Mouse (Mus musculus): ENCODE measurements around the gene Hpca. TPM values are rescaled to one million over a fixed set of nuclear protein-coding genes. Genes with fewer than 3 reads are reported as not detected.

The Hpca gene
- 0.05 TPM in 1 of 2 replicates, not detected in the other for polyA plus RNA-seq (2012; rRNA removed)

DNA sequence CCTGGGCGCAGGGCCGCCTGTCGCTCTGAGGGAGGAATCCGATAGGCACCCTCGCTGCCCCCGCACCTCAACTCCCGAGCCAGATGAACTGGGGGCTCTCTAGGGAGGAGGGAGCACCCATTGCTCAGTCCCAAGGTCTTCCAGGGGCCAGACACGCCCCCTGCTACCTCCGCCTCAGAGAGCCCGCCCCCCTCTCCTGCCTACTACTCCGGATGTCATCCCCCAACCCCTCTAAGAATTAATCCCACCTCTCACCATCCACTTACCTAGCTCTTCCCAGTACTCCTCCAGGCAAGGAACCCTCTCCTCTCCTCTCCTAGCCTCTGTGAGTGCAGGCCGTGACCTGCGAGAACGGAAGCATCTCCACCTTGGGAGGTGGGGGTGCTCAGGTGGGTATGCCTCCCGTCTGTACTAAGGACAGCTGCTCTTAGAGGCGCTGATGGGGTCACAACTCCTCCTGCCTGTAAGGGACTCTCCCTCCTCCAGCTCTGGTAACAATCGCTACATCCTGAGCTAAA lies at the start of gene Hpca:
Gene Hpca, minus strand, starts transcription at position 468 of the 518 bp plus-strand sequence.
- Histone ChIP-seq H3K4me3 (ENCODE audit: extremely low read depth, insufficient read depth, insufficient read length) (no peak within 1 kb of the TSS; the same call in 1 of the 2 replicates), H3K36me3 (ENCODE audit: control insufficient read depth, insufficient read depth, low read length) (no peaks in the 10 kb centered on the region), H3K27ac (ENCODE audit: insufficient read depth, low read length) (no peak within 1 kb of the TSS), H3K4me1 (ENCODE audit: control insufficient read depth, insufficient read depth, insufficient read length) (no peaks in the 10 kb centered on the region; the same call in 1 of the 2 replicates), H3K27me3 (ENCODE audit: control insufficient read depth, insufficient read depth, low read length) (peaks cover 20% of the 10 kb centered on the region)
- no peak for DNase-seq (ENCODE audit: low read depth in 1 of 2, low spot score in 2 of 2)
- 14% methylated on average over 17 of the region's 17 CpGs for WGBS
- TF ChIP-seq POLR2A (IDR thresholded peaks at IDR 0.05; ENCODE audit: low read depth, low read length) = no peak
- TF ChIP-seq CTCF (IDR thresholded peaks at IDR 0.05; ENCODE audit: extremely low read depth, insufficient read depth, insufficient read length, insufficient replicate concordance) = no peak

DNA sequence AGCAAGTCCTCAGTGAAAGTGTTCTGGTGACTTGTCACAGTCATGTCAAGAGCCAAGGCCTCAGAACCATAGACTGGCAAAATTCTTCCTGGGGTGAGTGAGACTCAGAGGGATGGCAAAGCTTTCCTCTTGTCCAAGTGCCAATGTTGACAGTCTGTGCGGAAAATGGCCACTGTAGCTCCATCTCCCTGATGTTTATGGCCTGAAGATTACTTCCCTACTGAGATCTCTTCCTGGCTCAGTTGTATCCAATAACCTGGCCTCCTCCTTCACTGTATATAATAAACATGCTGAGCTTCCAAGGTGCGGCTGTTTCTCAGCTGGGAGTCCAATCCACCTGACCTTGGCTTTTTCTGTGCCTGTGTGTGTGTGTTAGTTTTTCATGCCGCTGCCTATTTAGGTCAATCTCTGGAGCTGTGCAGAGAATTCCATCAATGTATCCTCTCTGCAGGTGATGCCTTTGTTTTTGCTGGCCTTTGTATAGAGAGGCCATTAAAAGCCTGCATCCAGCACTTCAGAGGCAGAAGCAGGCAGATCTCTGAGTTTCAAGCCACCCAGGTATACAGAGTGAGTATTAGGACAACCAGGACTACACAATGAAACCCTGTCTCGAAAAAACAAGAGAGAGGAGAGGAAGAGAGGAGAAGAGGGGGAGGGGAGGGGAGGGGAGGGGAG lies 39.9 kb upstream of the Hpca start:
- no peak for DNase-seq (ENCODE audit: low read depth in 1 of 2, low spot score in 2 of 2)
- H3K4me3 ChIP-seq (ENCODE audit: extremely low read depth, insufficient read depth, insufficient read length) = no peak overlapping the region
- TF ChIP-seq CTCF (IDR thresholded peaks at IDR 0.05; ENCODE audit: extremely low read depth, insufficient read depth, insufficient read length, insufficient replicate concordance) = no peak
- no peak for TF ChIP-seq POLR2A (IDR thresholded peaks at IDR 0.05; ENCODE audit: low read depth, low read length)
- no peaks in the 10 kb centered on the region for H3K4me1 ChIP-seq (ENCODE audit: control insufficient read depth, insufficient read depth, insufficient read length)
- no peak overlapping the region for H3K27ac ChIP-seq (ENCODE audit: insufficient read depth, low read length)
- H3K27me3 ChIP-seq (ENCODE audit: control insufficient read depth, insufficient read depth, low read length) = no peaks in the 10 kb centered on the region
- WGBS = 92% methylated on average over 4 of the region's 4 CpGs
- peaks cover 13% of the 10 kb centered on the region for H3K36me3 ChIP-seq (ENCODE audit: control insufficient read depth, insufficient read depth, low read length)

DNA sequence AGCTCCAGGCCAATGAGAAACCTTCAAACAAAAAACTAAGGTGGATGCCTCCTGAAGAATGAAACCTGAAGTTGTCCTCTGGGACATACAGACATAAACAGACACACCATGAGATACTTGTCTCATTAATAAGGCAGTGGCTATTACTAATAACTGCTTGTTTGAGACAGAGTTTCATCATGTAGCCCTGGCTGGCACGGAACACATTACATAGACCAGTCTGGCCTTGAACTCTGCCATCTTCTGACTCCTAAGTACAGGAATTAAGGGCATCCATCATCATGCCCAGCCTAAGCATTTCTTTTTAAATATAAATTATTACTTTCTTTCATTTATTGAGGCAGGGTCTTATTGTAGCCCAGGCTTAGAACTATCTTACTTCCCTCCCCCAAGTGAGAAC lies 39.2 kb upstream of the Hpca start:
- 97% methylated on average over 1 of the region's 1 CpGs for WGBS
- Histone ChIP-seq H3K4me3 (ENCODE audit: extremely low read depth, insufficient read depth, insufficient read length) (no peak overlapping the region), H3K27ac (ENCODE audit: insufficient read depth, low read length) (no peak overlapping the region), H3K4me1 (ENCODE audit: control insufficient read depth, insufficient read depth, insufficient read length) (no peaks in the 10 kb centered on the region), H3K27me3 (ENCODE audit: control insufficient read depth, insufficient read depth, low read length) (no peaks in the 10 kb centered on the region), H3K36me3 (ENCODE audit: control insufficient read depth, insufficient read depth, low read length) (peaks cover 13% of the 10 kb centered on the region)
- DNase-seq (ENCODE audit: low read depth in 1 of 2, low spot score in 2 of 2) = no peak
- TF ChIP-seq POLR2A (IDR thresholded peaks at IDR 0.05; ENCODE audit: low read depth, low read length) (no peak), CTCF (IDR thresholded peaks at IDR 0.05; ENCODE audit: extremely low read depth, insufficient read depth, insufficient read length, insufficient replicate concordance) (no peak)

DNA sequence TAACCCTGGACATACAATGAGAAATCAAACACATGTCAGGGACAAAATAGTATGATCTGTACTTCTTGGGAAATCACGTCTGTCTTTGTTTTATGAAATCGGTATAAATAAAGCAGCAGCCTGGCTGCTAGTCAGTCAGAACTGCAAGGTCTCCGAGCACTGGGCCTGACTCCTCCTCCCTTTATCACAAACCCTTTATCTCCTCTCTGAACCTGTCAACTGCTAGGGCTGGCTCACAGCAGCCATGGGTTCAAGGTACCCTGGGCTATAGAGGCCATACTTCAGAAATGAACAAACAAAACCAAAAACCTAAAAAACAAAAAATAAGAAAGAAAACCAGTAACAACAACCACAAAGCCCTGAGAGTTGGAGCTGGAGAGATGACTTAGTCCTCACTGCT lies 36.7 kb upstream of the Hpca start:
- DNase-seq (ENCODE audit: low read depth in 1 of 2, low spot score in 2 of 2) = no peak
- Histone ChIP-seq H3K4me3 (ENCODE audit: extremely low read depth, insufficient read depth, insufficient read length) (no peak overlapping the region), H3K27ac (ENCODE audit: insufficient read depth, low read length) (no peak overlapping the region), H3K36me3 (ENCODE audit: control insufficient read depth, insufficient read depth, low read length) (peaks cover 17% of the 10 kb centered on the region), H3K27me3 (ENCODE audit: control insufficient read depth, insufficient read depth, low read length) (no peaks in the 10 kb centered on the region), H3K4me1 (ENCODE audit: control insufficient read depth, insufficient read depth, insufficient read length) (no peaks in the 10 kb centered on the region)
- 78% methylated on average over 3 of the region's 3 CpGs for WGBS
- TF ChIP-seq POLR2A (IDR thresholded peaks at IDR 0.05; ENCODE audit: low read depth, low read length) (no peak), CTCF (IDR thresholded peaks at IDR 0.05; ENCODE audit: extremely low read depth, insufficient read depth, insufficient read length, insufficient replicate concordance) (no peak)

DNA sequence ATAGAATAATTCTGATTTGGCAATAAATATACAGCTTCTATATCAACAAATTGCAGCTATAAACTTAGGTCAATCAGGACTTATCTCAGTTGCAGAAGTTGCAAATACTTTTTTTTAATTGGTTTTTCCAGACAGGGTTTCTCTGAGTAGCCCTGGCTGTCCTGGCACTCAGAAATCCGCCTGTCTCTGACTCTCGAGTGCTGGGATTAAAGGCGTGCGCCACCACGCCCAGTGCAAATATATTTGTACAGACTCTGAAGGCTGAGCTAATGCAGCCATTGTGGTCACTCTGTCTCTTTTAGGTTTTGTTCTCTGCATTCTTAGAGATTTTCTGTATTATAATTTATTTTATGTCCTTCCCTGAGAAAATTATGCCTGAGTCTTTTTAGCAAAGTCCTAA lies 35.7 kb upstream of the Hpca start:
- 93% methylated on average over 5 of the region's 5 CpGs for WGBS
- no peaks in the 10 kb centered on the region for H3K27me3 ChIP-seq (ENCODE audit: control insufficient read depth, insufficient read depth, low read length)
- TF ChIP-seq POLR2A (IDR thresholded peaks at IDR 0.05; ENCODE audit: low read depth, low read length) (no peak), CTCF (IDR thresholded peaks at IDR 0.05; ENCODE audit: extremely low read depth, insufficient read depth, insufficient read length, insufficient replicate concordance) (no peak)
- no peak for DNase-seq (ENCODE audit: low read depth in 1 of 2, low spot score in 2 of 2)
- no peak overlapping the region for H3K27ac ChIP-seq (ENCODE audit: insufficient read depth, low read length)
- no peak overlapping the region for H3K4me3 ChIP-seq (ENCODE audit: extremely low read depth, insufficient read depth, insufficient read length)
- no peaks in the 10 kb centered on the region for H3K4me1 ChIP-seq (ENCODE audit: control insufficient read depth, insufficient read depth, insufficient read length)
- peaks cover 19% of the 10 kb centered on the region for H3K36me3 ChIP-seq (ENCODE audit: control insufficient read depth, insufficient read depth, low read length)

DNA sequence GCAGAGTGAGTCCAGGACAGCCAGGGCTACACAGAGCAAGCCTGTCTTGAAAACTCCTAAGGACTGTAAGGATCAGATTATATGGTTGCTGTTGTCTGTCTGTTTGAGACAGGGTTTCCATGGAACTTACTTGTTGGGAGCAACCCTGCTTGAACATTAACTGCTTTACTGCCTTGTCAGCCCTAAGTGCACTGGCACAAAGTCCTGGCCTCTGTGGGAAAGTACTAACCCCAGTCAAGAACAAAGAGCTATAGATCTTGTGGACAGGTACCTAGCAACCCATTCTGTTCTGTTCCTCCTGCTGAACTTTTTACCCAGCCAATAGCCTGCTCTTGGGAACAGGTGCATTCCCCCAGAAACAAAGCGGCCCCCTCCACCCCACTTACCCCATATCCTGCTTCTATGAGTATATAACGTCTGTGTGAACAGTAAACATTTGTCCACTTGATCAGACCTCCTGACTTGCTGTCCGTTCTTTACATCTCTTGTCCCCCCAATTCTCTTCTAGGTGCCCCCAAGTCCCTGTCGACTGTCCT lies 29.5 kb upstream of the Hpca start:
- WGBS = 87% methylated on average over 4 of the region's 4 CpGs
- no peaks in the 10 kb centered on the region for H3K27me3 ChIP-seq (ENCODE audit: control insufficient read depth, insufficient read depth, low read length)
- no peaks in the 10 kb centered on the region for H3K4me1 ChIP-seq (ENCODE audit: control insufficient read depth, insufficient read depth, insufficient read length)
- no peak overlapping the region for H3K4me3 ChIP-seq (ENCODE audit: extremely low read depth, insufficient read depth, insufficient read length)
- TF ChIP-seq CTCF (IDR thresholded peaks at IDR 0.05; ENCODE audit: extremely low read depth, insufficient read depth, insufficient read length, insufficient replicate concordance) (no peak), POLR2A (IDR thresholded peaks at IDR 0.05; ENCODE audit: low read depth, low read length) (no peak)
- peaks cover 35% of the 10 kb centered on the region for H3K36me3 ChIP-seq (ENCODE audit: control insufficient read depth, insufficient read depth, low read length)
- DNase-seq (ENCODE audit: low read depth in 1 of 2, low spot score in 2 of 2) = no peak
- no peak overlapping the region for H3K27ac ChIP-seq (ENCODE audit: insufficient read depth, low read length)

GRCm38 (mm10) chr4:129149321-129149720 lies 27.5 kb upstream of the Hpca start:
- TF ChIP-seq POLR2A (IDR thresholded peaks at IDR 0.05; ENCODE audit: low read depth, low read length) (no peak), CTCF (IDR thresholded peaks at IDR 0.05; ENCODE audit: extremely low read depth, insufficient read depth, insufficient read length, insufficient replicate concordance) (no peak)
- no peak overlapping the region for H3K4me3 ChIP-seq (ENCODE audit: extremely low read depth, insufficient read depth, insufficient read length)
- no peak overlapping the region for H3K27ac ChIP-seq (ENCODE audit: insufficient read depth, low read length)
- no peaks in the 10 kb centered on the region; the same call in 1 of the 2 replicates for H3K4me1 ChIP-seq (ENCODE audit: control insufficient read depth, insufficient read depth, insufficient read length)
- no peak for DNase-seq (ENCODE audit: low read depth in 1 of 2, low spot score in 2 of 2)
- WGBS = 94% methylated on average over 1 of the region's 1 CpGs
- peaks cover 31% of the 10 kb centered on the region for H3K36me3 ChIP-seq (ENCODE audit: control insufficient read depth, insufficient read depth, low read length)
- no peaks in the 10 kb centered on the region for H3K27me3 ChIP-seq (ENCODE audit: control insufficient read depth, insufficient read depth, low read length)

Data from spleen, adult 2 months (tissue).